Mouse (Mus musculus) kidney, embryonic 15.5 days (tissue): ENCODE data around the gene Map4k5. TPM values are rescaled to one million over a fixed set of nuclear protein-coding genes. Genes with fewer than 3 reads are reported as not detected.

Source experiments
- ATAC-seq: fragments of 200-750 bp; cut with Nextera tagmentation; replicated peaks from 2 replicates; pipeline ENCODE4 v1.8.0; 2017; ENCODE audit warnings: moderate TSS enrichment; ENCODE audit not compliant: low FRiP score
- H3K27ac ChIP-seq: fragments of 300-500 bp; sonication (generic); 2 replicates; pipeline ENCODE4 v1.5.1; 2015; ENCODE audit warnings: mild to moderate bottlenecking, inconsistent platforms
- H3K27me3 ChIP-seq: fragments of 300-500 bp; sonication (generic); 2 replicates; pipeline ENCODE4 v1.6.1; 2015; ENCODE audit warnings: inconsistent platforms
- H3K36me3 ChIP-seq: fragments of 300-500 bp; sonication (generic); 2 replicates; pipeline ENCODE4 v1.6.1; 2015; ENCODE audit warnings: inconsistent platforms
- H3K4me1 ChIP-seq: fragments of 300-500 bp; sonication (generic); 2 replicates; pipeline ENCODE4 v1.6.1; 2015; ENCODE audit warnings: inconsistent platforms
- H3K4me2 ChIP-seq: fragments of 300-500 bp; sonication (generic); 2 replicates; pipeline ENCODE4 v1.6.1; 2015; ENCODE audit warnings: moderate library complexity, mild to moderate bottlenecking, inconsistent platforms
- H3K4me3 ChIP-seq: fragments of 300-500 bp; sonication (generic); replicated peaks from 2 replicates; pipeline ENCODE4 v1.5.1; 2015; ENCODE audit warnings: mild to moderate bottlenecking, inconsistent platforms
- H3K9ac ChIP-seq: fragments of 300-500 bp; sonication (generic); 2 replicates; pipeline ENCODE4 v1.6.1; 2015; ENCODE audit warnings: mild to moderate bottlenecking, inconsistent platforms
- H3K9me3 ChIP-seq: fragments of 300-500 bp; sonication (generic); replicated peaks from 2 replicates; pipeline ENCODE4 v1.6.1; 2016; ENCODE audit warnings: inconsistent platforms
- WGBS: fragments of 180-500 bp; shearing (Covaris S2); methylation state at CpG from one replicate; pipeline ENCODE4 v1.1.7; 2015; ENCODE audit warnings: mixed read lengths; 5-methylcytosine and 5-hydroxymethylcytosine counted together
- polyA plus RNA-seq: library from polyadenylated mRNA; unstranded; fragments of >200 nt; fragmentation: Nextera tagmentation; extraction: Ambion mirVana; gene quantifications from 2 replicates; pipeline ENCODE4 v1.2.1, GENCODE M21; 2015

The Map4k5 gene
- polyA plus RNA-seq, 1 experiment from 2014 or later: 34.3 TPM

DNA sequence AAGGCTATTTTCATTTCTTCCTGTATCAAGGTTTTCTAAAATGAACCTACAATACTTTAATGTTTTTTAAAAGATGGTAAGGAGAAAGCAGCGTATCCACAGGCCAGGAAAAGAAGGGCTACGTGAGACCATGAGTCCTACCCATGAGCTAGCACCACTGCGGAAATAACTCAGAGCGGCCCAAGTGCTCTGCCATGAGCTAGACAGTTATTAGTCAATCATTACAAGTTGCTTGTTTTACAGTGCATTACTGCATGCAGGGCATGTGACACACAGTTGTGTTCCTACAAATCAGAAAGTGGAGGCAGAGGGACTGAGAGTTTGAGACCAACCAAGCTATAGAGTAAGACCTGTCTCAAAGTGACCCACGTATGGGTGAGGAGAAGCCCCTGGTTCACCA lies 8.9 kb downstream of the Map4k5 start:
- Histone ChIP-seq H3K9me3 (no peaks in the 10 kb centered on the region), H3K9ac (no peak overlapping the region), H3K27me3 (no peaks in the 10 kb centered on the region), H3K27ac (no peak overlapping the region), H3K36me3 (0 out of 2 replicates have a peak, but pooled peaks cover 4% of the 10 kb centered on the region), H3K4me2 (no peak overlapping the region), H3K4me3 (no peak overlapping the region), H3K4me1 (peaks cover 53% of the 10 kb centered on the region)
- ATAC-seq: peak; percentile 63; the same call in 1 of the 2 replicates
- WGBS: 82% methylated on average over 5 of the region's 5 CpGs

- H3K4me3 ChIP-seq: no peak overlapping the region
- no peaks in the 10 kb centered on the region for H3K27me3 ChIP-seq
- H3K4me1 ChIP-seq: peaks cover 46% of the 10 kb centered on the region
- 0 out of 2 replicates have a peak, but pooled peaks cover 4% of the 10 kb centered on the region for H3K36me3 ChIP-seq
- H3K9me3 ChIP-seq: no peaks in the 10 kb centered on the region
- H3K4me2 ChIP-seq: no peak overlapping the region
- 0 out of 2 replicates have a peak overlapping the region, but pooled peaks have one; percentile 7 for H3K27ac ChIP-seq
- 42% methylated on average over 10 of the region's 10 CpGs for WGBS
- 0 out of 2 replicates have a peak, but pooled peaks have one; percentile 7 for ATAC-seq
- no peak overlapping the region for H3K9ac ChIP-seq
Measured at GRCm38 (mm10) chr12:69881198-69881905, 11.6 kb downstream of the Map4k5 start.

DNA sequence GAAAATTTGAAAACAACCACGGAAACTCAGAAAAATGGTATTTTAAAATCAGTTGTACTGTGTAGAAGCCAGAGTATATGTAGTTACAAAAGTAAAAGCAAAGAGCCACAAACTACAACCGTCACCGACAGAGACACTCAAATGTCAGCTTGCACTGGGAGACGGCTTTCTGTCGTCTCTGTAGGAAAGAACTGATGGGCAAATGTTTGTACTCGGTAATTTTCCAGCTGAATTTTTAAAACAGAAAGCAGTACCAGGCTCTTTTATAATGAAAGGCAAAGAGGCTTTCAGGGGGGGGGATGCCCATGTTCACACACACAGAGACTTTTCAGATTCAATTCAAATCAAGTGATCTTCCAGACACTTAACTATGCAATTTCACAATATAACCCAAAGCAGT lies 13.3 kb downstream of the Map4k5 start:
- Histone ChIP-seq H3K27me3 (no peaks in the 10 kb centered on the region), H3K4me2 (0 out of 2 replicates have a peak overlapping the region, but pooled peaks have one; percentile 9), H3K4me3 (no peak overlapping the region), H3K9me3 (no peaks in the 10 kb centered on the region), H3K36me3 (no peaks in the 10 kb centered on the region), H3K4me1 (peaks cover 42% of the 10 kb centered on the region), H3K27ac (peak overlapping the region; percentile 60), H3K9ac (no peak overlapping the region)
- 36% methylated on average over 6 of the region's 6 CpGs for WGBS
- ATAC-seq: no peak

GRCm38 (mm10) chr12:69879172-69879665 lies 13.8 kb downstream of the Map4k5 start:
- Histone ChIP-seq H3K4me3 (no peak overlapping the region), H3K4me1 (peaks cover 38% of the 10 kb centered on the region), H3K36me3 (no peaks in the 10 kb centered on the region), H3K4me2 (0 out of 2 replicates have a peak overlapping the region, but pooled peaks have one; percentile 9), H3K27ac (peak overlapping the region; percentile 60), H3K9me3 (no peaks in the 10 kb centered on the region), H3K27me3 (no peaks in the 10 kb centered on the region), H3K9ac (no peak overlapping the region)
- WGBS: 14% methylated on average over 4 of the region's 4 CpGs
- ATAC-seq: peak; percentile 76

GRCm38 (mm10) chr12:69877842-69878363 lies 15.1 kb downstream of the Map4k5 start:
- H3K9ac ChIP-seq: no peak overlapping the region
- H3K4me3 ChIP-seq: no peak overlapping the region
- WGBS: 88% methylated on average over 9 of the region's 9 CpGs

GRCm38 (mm10) chr12:69871632-69872031 lies 21.4 kb downstream of the Map4k5 start:
- Histone ChIP-seq H3K4me1 (peaks cover 3% of the 10 kb centered on the region; the same call in 1 of the 2 replicates), H3K9me3 (no peaks in the 10 kb centered on the region)
- 95% methylated on average over 5 of the region's 5 CpGs for WGBS

More at GRCm38 (mm10) chr12:69877842-69878363, 15.1 kb downstream of the Map4k5 start:
- H3K36me3 ChIP-seq: 0 out of 2 replicates have a peak, but pooled peaks cover 3% of the 10 kb centered on the region
- no peak overlapping the region for H3K27ac ChIP-seq
- H3K4me2 ChIP-seq: no peak overlapping the region
- no peaks in the 10 kb centered on the region for H3K9me3 ChIP-seq
- no peaks in the 10 kb centered on the region for H3K27me3 ChIP-seq
- ATAC-seq: no peak
- peaks cover 32% of the 10 kb centered on the region for H3K4me1 ChIP-seq

DNA sequence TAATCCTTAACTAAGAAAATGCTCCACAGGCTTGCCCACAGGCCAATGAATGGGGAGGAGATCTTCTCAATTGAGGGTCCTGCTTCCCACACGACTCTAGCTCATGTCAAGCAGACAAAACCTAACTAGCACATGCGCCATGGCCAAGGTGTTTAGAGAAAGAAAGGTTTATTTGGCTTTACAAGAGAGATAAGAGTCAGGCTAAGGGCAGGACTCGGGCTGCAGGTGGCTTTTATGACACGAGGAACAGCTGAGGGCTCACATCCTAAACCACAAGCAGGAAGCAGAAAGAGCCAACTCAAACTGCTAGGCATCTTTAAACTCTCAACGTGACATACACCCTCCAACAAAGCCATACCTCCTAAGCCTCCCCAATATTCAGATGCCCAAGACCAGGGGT lies 25.7 kb downstream of the Map4k5 start:
- Histone ChIP-seq H3K4me3 (no peak overlapping the region), H3K4me1 (peaks cover 3% of the 10 kb centered on the region; the same call in 1 of the 2 replicates), H3K27me3 (no peaks in the 10 kb centered on the region), H3K4me2 (no peak overlapping the region), H3K9me3 (no peaks in the 10 kb centered on the region), H3K27ac (no peak overlapping the region), H3K36me3 (peaks cover 42% of the 10 kb centered on the region), H3K9ac (no peak overlapping the region)
- WGBS: 82% methylated on average over 5 of the region's 5 CpGs
- no peak for ATAC-seq

More at GRCm38 (mm10) chr12:69871632-69872031, 21.4 kb downstream of the Map4k5 start:
- no peak overlapping the region for H3K4me3 ChIP-seq
- H3K27ac ChIP-seq: no peak overlapping the region
- peaks cover 29% of the 10 kb centered on the region for H3K36me3 ChIP-seq
- no peak for ATAC-seq
- no peak overlapping the region for H3K4me2 ChIP-seq
- H3K9ac ChIP-seq: no peak overlapping the region
- no peaks in the 10 kb centered on the region for H3K27me3 ChIP-seq

- H3K27me3 ChIP-seq: no peaks in the 10 kb centered on the region
- H3K4me2 ChIP-seq: no peak overlapping the region
- WGBS: 57% methylated on average over 4 of the region's 4 CpGs
- H3K9me3 ChIP-seq: no peaks in the 10 kb centered on the region
- 0 out of 2 replicates have a peak overlapping the region, but pooled peaks have one; percentile 4 for H3K27ac ChIP-seq
- H3K4me3 ChIP-seq: no peak overlapping the region
- ATAC-seq: no peak
- H3K36me3 ChIP-seq: peaks cover 18% of the 10 kb centered on the region
- H3K9ac ChIP-seq: no peak overlapping the region
- H3K4me1 ChIP-seq: peaks cover 3% of the 10 kb centered on the region; the same call in 1 of the 2 replicates
Measured at GRCm38 (mm10) chr12:69864164-69864692, 28.8 kb downstream of the Map4k5 start.

DNA sequence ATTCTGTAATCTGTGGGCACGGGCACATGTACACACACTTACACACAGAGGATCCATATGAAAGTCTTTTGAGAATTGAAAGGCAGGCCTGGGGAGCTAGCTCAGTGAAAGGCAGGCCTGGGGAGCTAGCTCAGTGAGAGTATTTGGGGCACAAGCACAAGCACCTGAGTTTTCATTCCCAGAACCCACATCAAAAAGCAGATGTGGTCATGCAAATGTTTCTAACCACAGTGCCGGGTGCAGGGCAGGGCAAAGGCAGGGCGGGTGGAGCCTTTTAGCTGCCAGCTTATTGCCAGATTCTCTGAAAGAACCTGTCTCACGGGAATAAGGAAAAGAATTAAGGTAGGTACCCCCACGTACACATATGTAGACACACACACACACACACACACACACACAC lies 29.5 kb downstream of the Map4k5 start:
- no peak overlapping the region for H3K27ac ChIP-seq
- no peak overlapping the region for H3K4me2 ChIP-seq
- H3K36me3 ChIP-seq: peaks cover 18% of the 10 kb centered on the region
- peaks cover 3% of the 10 kb centered on the region; the same call in 1 of the 2 replicates for H3K4me1 ChIP-seq
- ATAC-seq: no peak
- no peak overlapping the region for H3K4me3 ChIP-seq
- 70% methylated on average over 5 of the region's 5 CpGs for WGBS
- H3K9me3 ChIP-seq: no peaks in the 10 kb centered on the region
- no peaks in the 10 kb centered on the region for H3K27me3 ChIP-seq
- no peak overlapping the region for H3K9ac ChIP-seq

DNA sequence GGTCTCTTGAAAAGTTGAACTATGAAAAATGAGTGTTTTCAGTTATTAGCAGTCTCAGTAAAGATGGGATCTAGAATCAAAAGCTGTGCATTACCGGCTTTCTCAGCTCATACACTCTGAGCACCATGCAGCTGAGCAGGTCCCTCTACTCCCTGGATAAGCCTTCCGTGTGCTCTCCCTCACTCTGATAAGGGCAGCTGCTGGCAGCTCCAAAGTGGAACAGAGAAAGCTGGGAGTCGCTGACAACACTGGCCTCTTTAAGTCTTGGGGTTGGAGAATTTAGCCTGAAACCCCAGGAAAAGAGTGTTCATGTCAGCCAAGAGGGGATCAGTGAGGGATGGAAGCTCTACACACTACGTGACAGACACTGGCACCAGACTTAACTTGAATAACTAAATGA lies 34.2 kb downstream of the Map4k5 start:
- no peak overlapping the region for H3K4me2 ChIP-seq
- no peak for ATAC-seq
- no peak overlapping the region for H3K4me3 ChIP-seq
- no peaks in the 10 kb centered on the region for H3K4me1 ChIP-seq
- peaks cover 27% of the 10 kb centered on the region for H3K36me3 ChIP-seq
- H3K9me3 ChIP-seq: no peaks in the 10 kb centered on the region
- H3K27ac ChIP-seq: no peak overlapping the region
- no peaks in the 10 kb centered on the region for H3K27me3 ChIP-seq
- WGBS: 90% methylated on average over 4 of the region's 4 CpGs
- no peak overlapping the region for H3K9ac ChIP-seq

DNA sequence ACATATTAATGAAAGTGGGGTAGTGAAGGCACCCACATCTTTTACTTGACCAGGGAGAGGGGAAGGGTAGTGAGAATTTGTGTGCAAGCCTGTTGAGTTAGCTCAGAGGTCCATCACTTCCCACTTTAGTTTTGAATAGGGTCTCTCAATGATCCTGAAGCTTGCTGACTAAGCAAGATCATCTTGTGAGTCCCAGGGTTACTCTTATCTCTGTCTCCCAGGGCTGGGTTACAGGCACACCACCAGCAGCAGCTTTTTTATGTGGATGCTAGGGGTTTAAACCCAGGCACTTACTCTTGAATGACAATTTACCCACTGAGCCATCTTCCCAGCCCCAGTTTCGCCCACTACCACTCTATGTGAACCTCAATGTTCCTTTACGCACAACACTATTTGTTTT lies 35.4 kb downstream of the Map4k5 start:
- no peak overlapping the region for H3K27ac ChIP-seq
- WGBS: 93% methylated on average over 2 of the region's 2 CpGs
- peaks cover 28% of the 10 kb centered on the region for H3K36me3 ChIP-seq
- H3K4me2 ChIP-seq: no peak overlapping the region
- no peaks in the 10 kb centered on the region for H3K4me1 ChIP-seq
- H3K9ac ChIP-seq: no peak overlapping the region
- H3K9me3 ChIP-seq: no peaks in the 10 kb centered on the region
- ATAC-seq: no peak
- H3K4me3 ChIP-seq: no peak overlapping the region
- H3K27me3 ChIP-seq: no peaks in the 10 kb centered on the region

DNA sequence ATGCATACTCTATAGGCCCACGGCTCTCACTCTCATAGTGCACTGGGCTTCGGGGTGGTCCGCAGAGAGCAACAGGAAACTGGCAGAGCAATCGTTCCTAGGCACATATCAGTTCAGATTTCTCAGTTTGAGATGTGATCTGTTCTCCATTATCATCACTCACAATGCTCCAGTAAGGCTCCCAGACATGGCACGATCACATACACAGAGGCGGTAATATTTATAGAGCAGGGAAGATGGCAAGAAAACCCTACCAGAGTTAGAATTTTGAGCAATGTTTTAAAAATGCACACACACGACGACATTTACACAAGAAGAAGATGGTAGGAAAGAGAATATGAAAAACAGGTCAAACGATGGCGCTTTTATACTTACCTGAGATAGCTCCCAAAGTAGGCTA lies 36.6 kb downstream of the Map4k5 start:
- Histone ChIP-seq H3K9ac (no peak overlapping the region), H3K4me1 (no peaks in the 10 kb centered on the region), H3K27me3 (no peaks in the 10 kb centered on the region), H3K4me3 (no peak overlapping the region), H3K4me2 (no peak overlapping the region), H3K36me3 (peaks cover 39% of the 10 kb centered on the region), H3K9me3 (no peaks in the 10 kb centered on the region), H3K27ac (no peak overlapping the region)
- ATAC-seq: no peak
- WGBS: 95% methylated on average over 10 of the region's 10 CpGs
